Mouse (Mus musculus): Measurements from ENCODE around the gene Itsn1. TPM values are rescaled to one million over a fixed set of nuclear protein-coding genes. Genes with fewer than 3 reads are reported as not detected.

Itsn1 gene
- total and polyA plus RNA-seq, 2 experiments from 2014 or later, result 11.9 to 64.7 TPM

- TF ChIP-seq EP300 (IDR thresholded peaks at IDR 0.05; ENCODE audit: low read depth) (no peak), CTCF (IDR thresholded peaks at IDR 0.05; ENCODE audit: low read depth) (no peak)
- Histone ChIP-seq H3K4me1 (ENCODE audit: control insufficient read depth, insufficient read depth) (0 out of 2 replicates have a peak, but pooled peaks cover 10% of the 10 kb centered on the region), H3K4me3 (ENCODE audit: low read depth, low read length) (no peak overlapping the region), H3K4me2 (ENCODE audit: low read depth, low read length) (no peak overlapping the region), H3K9ac (replicated peaks; ENCODE audit: low read depth, low read length) (no peak overlapping the region), H3K36me3 (replicated peaks; ENCODE audit: control insufficient read depth, insufficient read depth, low read length) (peaks cover 70% of the 10 kb centered on the region), H3K9me3 (replicated peaks; ENCODE audit: control insufficient read depth, low read length) (no peaks in the 10 kb centered on the region), H3K27ac (ENCODE audit: low read depth) (no peak overlapping the region), H3K27me3 (ENCODE audit: control insufficient read depth, insufficient read depth, low read length) (no peaks in the 10 kb centered on the region)
- ATAC-seq (ENCODE audit: insufficient read depth, low read depth), result no peak
- 89% methylated on average over 16 of the region's 16 CpGs for WGBS
- DNase-seq (ENCODE audit: low spot score), result no peak
Observed at GRCm38 (mm10) chr16:91927911-91928630, 199.0 kb downstream of the Itsn1 start.

- H3K9ac ChIP-seq (replicated peaks; ENCODE audit: low read depth, low read length), result peak overlapping the region; percentile 99
- H3K4me3 ChIP-seq (ENCODE audit: low read depth, low read length), result peak overlapping the region; percentile 98
- peaks cover 37% of the 10 kb centered on the region for H3K36me3 ChIP-seq (replicated peaks; ENCODE audit: control insufficient read depth, insufficient read depth, low read length)
- H3K9me3 ChIP-seq (replicated peaks; ENCODE audit: control insufficient read depth, low read length), result no peaks in the 10 kb centered on the region
- H3K4me1 ChIP-seq (ENCODE audit: control insufficient read depth, insufficient read depth), result 0 out of 2 replicates have a peak, but pooled peaks cover 10% of the 10 kb centered on the region
- H3K4me2 ChIP-seq (ENCODE audit: low read depth, low read length), result peak overlapping the region; percentile 70
- peak overlapping the region; percentile 95 for H3K27ac ChIP-seq (ENCODE audit: low read depth)
- ATAC-seq (ENCODE audit: insufficient read depth, low read depth) (peak; percentile 94), DNase-seq (ENCODE audit: low spot score) (peak; percentile 97)
- no peaks in the 10 kb centered on the region for H3K27me3 ChIP-seq (ENCODE audit: control insufficient read depth, insufficient read depth, low read length)
- TF ChIP-seq EP300 (IDR thresholded peaks at IDR 0.05; ENCODE audit: low read depth) (0 out of 2 replicates have a peak, but pooled peaks have one; percentile 15), CTCF (IDR thresholded peaks at IDR 0.05; ENCODE audit: low read depth) (no peak)
- under 1% methylated on average over 53 of the region's 53 CpGs for WGBS
Observed at GRCm38 (mm10) chr16:91931078-91932013, 202.3 kb downstream of the Itsn1 start.

DNA sequence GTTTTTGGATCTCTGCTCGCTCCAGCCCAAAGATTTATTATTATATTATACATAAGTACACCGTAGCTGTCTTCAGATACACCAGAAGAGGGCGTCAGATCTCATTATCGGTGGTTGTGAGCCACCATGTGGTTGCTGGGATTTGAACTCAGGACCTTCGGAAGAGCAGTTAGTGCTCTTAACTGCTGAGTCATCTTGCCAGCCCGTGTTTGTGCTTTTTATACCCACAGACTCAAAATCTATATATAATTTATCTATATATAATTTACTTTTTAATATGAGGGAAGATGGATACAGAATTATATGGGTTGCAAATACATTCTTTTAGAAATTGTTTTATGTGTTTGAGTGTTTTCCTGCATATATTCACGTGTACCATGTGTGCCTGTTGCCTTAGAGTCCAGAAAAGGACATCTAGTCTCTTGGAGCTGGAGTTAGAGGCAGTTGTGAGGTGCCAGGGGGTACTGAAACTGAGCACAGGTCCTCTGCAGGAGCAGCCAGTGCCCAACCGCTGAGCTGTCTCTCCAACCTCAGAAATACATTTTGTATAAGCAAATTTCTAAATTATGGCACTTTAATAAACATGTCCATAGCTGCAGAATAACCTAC, 203.1 kb downstream of the Itsn1 start:
- 51% methylated on average over 8 of the region's 8 CpGs for WGBS
- Histone ChIP-seq H3K27me3 (ENCODE audit: control insufficient read depth, insufficient read depth, low read length) (no peaks in the 10 kb centered on the region), H3K4me3 (ENCODE audit: low read depth, low read length) (peak overlapping the region; percentile 98), H3K9me3 (replicated peaks; ENCODE audit: control insufficient read depth, low read length) (no peaks in the 10 kb centered on the region), H3K27ac (ENCODE audit: low read depth) (no peak overlapping the region), H3K4me2 (ENCODE audit: low read depth, low read length) (peak overlapping the region; percentile 58), H3K9ac (replicated peaks; ENCODE audit: low read depth, low read length) (no peak overlapping the region), H3K36me3 (replicated peaks; ENCODE audit: control insufficient read depth, insufficient read depth, low read length) (peaks cover 28% of the 10 kb centered on the region), H3K4me1 (ENCODE audit: control insufficient read depth, insufficient read depth) (0 out of 2 replicates have a peak, but pooled peaks cover 10% of the 10 kb centered on the region)
- no peak for TF ChIP-seq CTCF (IDR thresholded peaks at IDR 0.05; ENCODE audit: low read depth)
- TF ChIP-seq EP300 (IDR thresholded peaks at IDR 0.05; ENCODE audit: low read depth), result no peak
- ATAC-seq (ENCODE audit: insufficient read depth, low read depth) (no peak), DNase-seq (ENCODE audit: low spot score) (no peak)

DNA sequence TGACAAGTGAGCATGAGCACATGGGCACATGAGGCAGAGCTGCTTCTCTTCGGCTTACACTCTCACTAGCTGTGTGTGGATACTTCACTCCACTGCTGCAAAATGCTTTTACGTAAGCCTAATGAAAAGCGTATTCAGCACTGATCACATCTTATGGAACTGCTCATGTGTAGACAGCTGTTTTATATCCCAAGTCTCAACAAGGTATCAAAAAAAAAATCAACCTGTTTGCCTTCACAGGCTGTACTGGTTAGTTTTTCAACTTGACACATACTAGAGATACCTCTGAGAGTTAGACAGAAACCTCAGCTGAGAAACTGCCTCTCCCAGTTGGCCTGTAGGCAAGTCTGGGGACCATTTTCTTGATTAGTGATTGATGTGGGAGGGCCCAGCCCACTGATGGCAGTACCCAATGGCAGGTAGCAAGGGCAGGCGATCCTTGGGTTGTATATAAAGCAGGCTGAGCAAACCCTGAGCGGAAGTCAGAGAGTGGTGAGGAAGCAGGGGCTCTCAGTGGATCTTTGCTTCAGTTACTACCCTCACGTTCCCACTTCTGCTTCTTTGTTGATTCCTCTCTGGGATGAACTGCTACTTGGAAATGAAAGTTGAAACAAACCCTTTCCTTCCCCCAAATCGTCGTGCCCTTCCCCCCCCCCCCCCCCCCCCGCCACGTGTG, 203.9 kb downstream of the Itsn1 start:
- H3K9ac ChIP-seq (replicated peaks; ENCODE audit: low read depth, low read length), result no peak overlapping the region
- DNase-seq (ENCODE audit: low spot score) (no peak), ATAC-seq (ENCODE audit: insufficient read depth, low read depth) (no peak)
- 59% methylated on average over 8 of the region's 10 CpGs for WGBS
- no peak overlapping the region for H3K4me3 ChIP-seq (ENCODE audit: low read depth, low read length)
- 0 out of 2 replicates have a peak, but pooled peaks cover 10% of the 10 kb centered on the region for H3K4me1 ChIP-seq (ENCODE audit: control insufficient read depth, insufficient read depth)
- no peaks in the 10 kb centered on the region for H3K27me3 ChIP-seq (ENCODE audit: control insufficient read depth, insufficient read depth, low read length)
- no peak overlapping the region for H3K4me2 ChIP-seq (ENCODE audit: low read depth, low read length)
- no peaks in the 10 kb centered on the region for H3K9me3 ChIP-seq (replicated peaks; ENCODE audit: control insufficient read depth, low read length)
- no peak overlapping the region for H3K27ac ChIP-seq (ENCODE audit: low read depth)
- TF ChIP-seq EP300 (IDR thresholded peaks at IDR 0.05; ENCODE audit: low read depth), result no peak
- no peak for TF ChIP-seq CTCF (IDR thresholded peaks at IDR 0.05; ENCODE audit: low read depth)
- H3K36me3 ChIP-seq (replicated peaks; ENCODE audit: control insufficient read depth, insufficient read depth, low read length), result peaks cover 20% of the 10 kb centered on the region

GRCm38 (mm10) chr16:91935108-91935507, 206.0 kb downstream of the Itsn1 start:
- H3K9ac ChIP-seq (replicated peaks; ENCODE audit: low read depth, low read length), result no peak overlapping the region
- 37% methylated on average over 8 of the region's 8 CpGs for WGBS
- H3K27ac ChIP-seq (ENCODE audit: low read depth), result no peak overlapping the region
- DNase-seq (ENCODE audit: low spot score), result peak; percentile 25
- no peaks in the 10 kb centered on the region for H3K9me3 ChIP-seq (replicated peaks; ENCODE audit: control insufficient read depth, low read length)
- no peaks in the 10 kb centered on the region for H3K27me3 ChIP-seq (ENCODE audit: control insufficient read depth, insufficient read depth, low read length)
- H3K4me3 ChIP-seq (ENCODE audit: low read depth, low read length), result no peak overlapping the region
- no peak overlapping the region for H3K4me2 ChIP-seq (ENCODE audit: low read depth, low read length)
- TF ChIP-seq EP300 (IDR thresholded peaks at IDR 0.05; ENCODE audit: low read depth), result no peak
- TF ChIP-seq CTCF (IDR thresholded peaks at IDR 0.05; ENCODE audit: low read depth), result peak; percentile 75
- H3K4me1 ChIP-seq (ENCODE audit: control insufficient read depth, insufficient read depth), result 0 out of 2 replicates have a peak, but pooled peaks cover under 1% of the 10 kb centered on the region
- H3K36me3 ChIP-seq (replicated peaks; ENCODE audit: control insufficient read depth, insufficient read depth, low read length), result no peaks in the 10 kb centered on the region
- no peak for ATAC-seq (ENCODE audit: insufficient read depth, low read depth)

All from heart, postnatal 0 days (tissue).